Mouse (Mus musculus) forebrain, embryonic 10.5 days (tissue): ENCODE data around the gene Gpr119. TPM values are rescaled to one million over a fixed set of nuclear protein-coding genes. Genes with fewer than 3 reads are reported as not detected.

Source experiments
- DNase-seq: peaks from one replicate; pipeline ENCODE4 v3.0.0-alpha.2; 2017; ENCODE audit warnings: low spot score; ENCODE audit errors: extremely low spot score
- H3K27ac ChIP-seq: fragments of 300-500 bp; sonication (generic); 2 replicates; pipeline ENCODE4 v1.5.1; 2016; ENCODE audit warnings: mild to moderate bottlenecking
- H3K27me3 ChIP-seq: fragments of 300-500 bp; sonication (generic); 2 replicates; pipeline ENCODE4 v1.6.1; 2016; ENCODE audit warnings: mild to moderate bottlenecking; ENCODE audit not compliant: poor library complexity, severe bottlenecking
- H3K36me3 ChIP-seq: fragments of 300-500 bp; sonication (generic); replicated peaks from 2 replicates; pipeline ENCODE4 v1.6.1; 2016; ENCODE audit warnings: mild to moderate bottlenecking, moderate library complexity
- H3K4me1 ChIP-seq: fragments of 300-500 bp; sonication (generic); 2 replicates; pipeline ENCODE4 v1.6.1; 2016
- H3K4me3 ChIP-seq: fragments of 300-500 bp; sonication (generic); 2 replicates; pipeline ENCODE4 v1.5.1; 2016; ENCODE audit warnings: mild to moderate bottlenecking, moderate library complexity
- H3K9me3 ChIP-seq: fragments of 300-500 bp; sonication (generic); 2 replicates; pipeline ENCODE4 v1.6.1; 2016; ENCODE audit warnings: mild to moderate bottlenecking, moderate library complexity
- WGBS: fragments of 180-500 bp; shearing (Covaris S2); methylation state at CpG from one replicate; pipeline ENCODE4 v1.1.7; 2016; 5-methylcytosine and 5-hydroxymethylcytosine counted together
- polyA plus RNA-seq: library from polyadenylated mRNA; unstranded; fragments of >200 nt; fragmentation: Nextera tagmentation; extraction: Ambion mirVana; gene quantifications from 2 replicates; pipeline ENCODE4 v1.2.1, GENCODE M21; 2016

The Gpr119 gene
- not detected in 2 replicates for polyA plus RNA-seq

- 78% methylated on average over 4 of the region's 4 CpGs for WGBS
- Histone ChIP-seq H3K4me1 (no peaks in the 10 kb centered on the region), H3K27me3 (no peaks in the 10 kb centered on the region), H3K36me3 (no peaks in the 10 kb centered on the region), H3K9me3 (no peaks in the 10 kb centered on the region), H3K27ac (no peak within 1 kb of the TSS), H3K4me3 (no peak within 1 kb of the TSS)
- DNase-seq = no peak
Measured at GRCm38 (mm10) chrX:48674171-48674570, at the start of gene Gpr119. Gpr119 (minus strand) TSS chrX:48674478.

- Histone ChIP-seq H3K27me3 (no peaks in the 10 kb centered on the region), H3K4me1 (no peaks in the 10 kb centered on the region), H3K4me3 (no peak overlapping the region)
Measured at GRCm38 (mm10) chrX:48712846-48713245, 38.6 kb upstream of the Gpr119 start.

GRCm38 (mm10) chrX:48709701-48710100 lies 35.4 kb upstream of the Gpr119 start:
- H3K4me3 ChIP-seq = no peak overlapping the region
- DNase-seq = no peak
- no peaks in the 10 kb centered on the region for H3K27me3 ChIP-seq
- H3K9me3 ChIP-seq = no peaks in the 10 kb centered on the region
- WGBS = 88% methylated on average over 10 of the region's 10 CpGs
- no peaks in the 10 kb centered on the region for H3K4me1 ChIP-seq
- H3K36me3 ChIP-seq = peaks cover 49% of the 10 kb centered on the region
- H3K27ac ChIP-seq = no peak overlapping the region

More at GRCm38 (mm10) chrX:48712846-48713245, 38.6 kb upstream of the Gpr119 start:
- Histone ChIP-seq H3K36me3 (peaks cover 37% of the 10 kb centered on the region), H3K9me3 (no peaks in the 10 kb centered on the region), H3K27ac (no peak overlapping the region)
- WGBS = 91% methylated on average over 8 of the region's 8 CpGs
- no peak for DNase-seq

GRCm38 (mm10) chrX:48694864-48695371 lies 20.6 kb upstream of the Gpr119 start, which contains the start of gene Rbmx2:
Rbmx2 (plus strand) TSS chrX:48695004.
- peak within 1 kb of the TSS; percentile 86 for H3K27ac ChIP-seq
- DNase-seq = peak; percentile 85
- 15% methylated on average over 42 of the region's 42 CpGs for WGBS

GRCm38 (mm10) chrX:48694460-48694859 lies 20.2 kb upstream of the Gpr119 start:
- Histone ChIP-seq H3K4me1 (peaks cover 10% of the 10 kb centered on the region), H3K27me3 (no peaks in the 10 kb centered on the region), H3K4me3 (peak overlapping the region; percentile 68), H3K36me3 (peaks cover 18% of the 10 kb centered on the region), H3K9me3 (no peaks in the 10 kb centered on the region), H3K27ac (peak overlapping the region; percentile 58; the same call in 1 of the 2 replicates)
- WGBS = 22% methylated on average over 6 of the region's 6 CpGs
- peak; percentile 22 for DNase-seq

More at GRCm38 (mm10) chrX:48694864-48695371, 20.6 kb upstream of the Gpr119 start, which contains the start of gene Rbmx2:
- peaks cover 18% of the 10 kb centered on the region for H3K36me3 ChIP-seq
- H3K27me3 ChIP-seq = no peaks in the 10 kb centered on the region
- peak within 1 kb of the TSS; percentile 68 for H3K4me3 ChIP-seq
- peaks cover 10% of the 10 kb centered on the region for H3K4me1 ChIP-seq
- no peaks in the 10 kb centered on the region for H3K9me3 ChIP-seq

- H3K9me3 ChIP-seq = no peaks in the 10 kb centered on the region
- no peaks in the 10 kb centered on the region for H3K27me3 ChIP-seq
- DNase-seq = no peak
- WGBS = 79% methylated on average over 5 of the region's 5 CpGs
- H3K4me1 ChIP-seq = no peaks in the 10 kb centered on the region
- H3K27ac ChIP-seq = no peak overlapping the region
- no peak overlapping the region for H3K4me3 ChIP-seq
- H3K36me3 ChIP-seq = no peaks in the 10 kb centered on the region
Measured at GRCm38 (mm10) chrX:48683857-48684256, 9.6 kb upstream of the Gpr119 start.

GRCm38 (mm10) chrX:48683451-48683850 lies 9.2 kb upstream of the Gpr119 start:
- DNase-seq = peak; percentile 23
- 20% methylated on average over 3 of the region's 3 CpGs for WGBS
- H3K9me3 ChIP-seq = no peaks in the 10 kb centered on the region
- no peaks in the 10 kb centered on the region for H3K36me3 ChIP-seq
- H3K4me1 ChIP-seq = no peaks in the 10 kb centered on the region
- H3K27ac ChIP-seq = no peak overlapping the region
- no peaks in the 10 kb centered on the region for H3K27me3 ChIP-seq
- H3K4me3 ChIP-seq = no peak overlapping the region

GRCm38 (mm10) chrX:48671714-48672113 lies 2.6 kb downstream of the Gpr119 start:
- 73% methylated on average over 3 of the region's 3 CpGs for WGBS
- Histone ChIP-seq H3K9me3 (no peaks in the 10 kb centered on the region), H3K27me3 (no peaks in the 10 kb centered on the region), H3K4me3 (no peak overlapping the region), H3K4me1 (0 out of 2 replicates have a peak, but pooled peaks cover 1% of the 10 kb centered on the region), H3K36me3 (no peaks in the 10 kb centered on the region), H3K27ac (no peak overlapping the region)
- DNase-seq = no peak

- Histone ChIP-seq H3K9me3 (no peaks in the 10 kb centered on the region), H3K4me1 (0 out of 2 replicates have a peak, but pooled peaks cover 3% of the 10 kb centered on the region), H3K4me3 (no peak overlapping the region), H3K27ac (no peak overlapping the region), H3K36me3 (no peaks in the 10 kb centered on the region), H3K27me3 (no peaks in the 10 kb centered on the region)
- 71% methylated on average over 3 of the region's 3 CpGs for WGBS
- no peak for DNase-seq
Measured at GRCm38 (mm10) chrX:48669588-48669987, 4.7 kb downstream of the Gpr119 start.

- Histone ChIP-seq H3K4me1 (0 out of 2 replicates have a peak, but pooled peaks cover 3% of the 10 kb centered on the region), H3K27ac (no peak overlapping the region), H3K4me3 (no peak overlapping the region), H3K9me3 (no peaks in the 10 kb centered on the region), H3K27me3 (no peaks in the 10 kb centered on the region), H3K36me3 (no peaks in the 10 kb centered on the region; the same call in 1 of the 2 replicates)
- WGBS = 32% methylated on average over 6 of the region's 6 CpGs
- DNase-seq = peak; percentile 18
Measured at GRCm38 (mm10) chrX:48666807-48667206, 7.5 kb downstream of the Gpr119 start.

- H3K4me3 ChIP-seq = no peak overlapping the region
- no peak for DNase-seq
- no peaks in the 10 kb centered on the region for H3K36me3 ChIP-seq
- no peaks in the 10 kb centered on the region for H3K9me3 ChIP-seq
- 91% methylated on average over 2 of the region's 2 CpGs for WGBS
- H3K27me3 ChIP-seq = no peaks in the 10 kb centered on the region
- no peak overlapping the region for H3K27ac ChIP-seq
- no peaks in the 10 kb centered on the region for H3K4me1 ChIP-seq
Measured at GRCm38 (mm10) chrX:48644122-48644521, 30.2 kb downstream of the Gpr119 start.

GRCm38 (mm10) chrX:48637032-48637431 lies 37.2 kb downstream of the Gpr119 start:
- Histone ChIP-seq H3K4me3 (no peak overlapping the region), H3K27ac (no peak overlapping the region), H3K9me3 (no peaks in the 10 kb centered on the region), H3K27me3 (no peaks in the 10 kb centered on the region), H3K36me3 (peaks cover 16% of the 10 kb centered on the region), H3K4me1 (no peaks in the 10 kb centered on the region)
- DNase-seq = no peak
- 68% methylated on average over 2 of the region's 2 CpGs for WGBS

- Histone ChIP-seq H3K9me3 (no peaks in the 10 kb centered on the region), H3K4me1 (0 out of 2 replicates have a peak, but pooled peaks cover 4% of the 10 kb centered on the region), H3K36me3 (no peaks in the 10 kb centered on the region), H3K27me3 (no peaks in the 10 kb centered on the region), H3K27ac (peak overlapping the region; percentile 89), H3K4me3 (peak overlapping the region; percentile 67)
- 21% methylated on average over 9 of the region's 9 CpGs for WGBS
- no peak for DNase-seq
Measured at GRCm38 (mm10) chrX:48624054-48624420, 50.2 kb downstream of the Gpr119 start.
